Mouse (Mus musculus) intestine, embryonic 16.5 days (tissue): ENCODE data around the gene Gm10192. TPM values are rescaled to one million over a fixed set of nuclear protein-coding genes. Genes with fewer than 3 reads are reported as not detected.
A peak's percentile ranks its signal among the peaks of the same experiment; 100 is the strongest.
"Not testable (repeated sequence)": the region's sequence is repeated elsewhere in the genome, so short reads cannot be mapped to it uniquely, and the experiment has no call there.

Experiments
- ATAC-seq: fragments of 200-750 bp; cut with Nextera tagmentation; 2 replicates; pipeline ENCODE4 v1.8.0; 2017; ENCODE audit warnings: moderate TSS enrichment, moderate library complexity
- H3K27ac ChIP-seq: fragments of 300-500 bp; sonication (generic); 2 replicates; pipeline ENCODE4 v1.5.1; 2014; ENCODE audit warnings: mild to moderate bottlenecking, low read length
- H3K27me3 ChIP-seq: fragments of 300-500 bp; sonication (generic); replicated peaks from 2 replicates; pipeline ENCODE4 v1.6.1; 2014; ENCODE audit warnings: low read length, control low read depth, mixed read lengths; ENCODE audit not compliant: control insufficient read depth, insufficient read depth
- H3K36me3 ChIP-seq: fragments of 300-500 bp; sonication (generic); 2 replicates; pipeline ENCODE4 v1.6.1; 2014; ENCODE audit warnings: low read length, control low read depth; ENCODE audit not compliant: control insufficient read depth, insufficient read depth
- H3K4me1 ChIP-seq: fragments of 300-500 bp; sonication (generic); 2 replicates; pipeline ENCODE4 v1.6.1; 2014; ENCODE audit warnings: low read length, control low read depth, mixed read lengths; ENCODE audit not compliant: control insufficient read depth, insufficient read depth
- H3K4me2 ChIP-seq: fragments of 300-500 bp; sonication (generic); 2 replicates; pipeline ENCODE4 v1.6.1; 2014; ENCODE audit warnings: low read depth, low read length, control low read depth
- H3K4me3 ChIP-seq: fragments of 300-500 bp; sonication (generic); 2 replicates; pipeline ENCODE4 v1.5.1; 2014; ENCODE audit warnings: mild to moderate bottlenecking, low read length
- H3K9ac ChIP-seq: fragments of 300-500 bp; sonication (generic); 2 replicates; pipeline ENCODE4 v1.6.1; 2014; ENCODE audit warnings: low read depth, low read length
- H3K9me3 ChIP-seq: fragments of 300-500 bp; sonication (generic); 2 replicates; pipeline ENCODE4 v1.6.1; 2016; ENCODE audit warnings: low read length, control low read depth; ENCODE audit not compliant: control insufficient read depth
- WGBS: fragments of 180-500 bp; shearing (Covaris S2); extraction: QIAGEN DNeasy Blood & Tissue Kit; methylation state at CpG from one replicate; pipeline ENCODE4 v1.1.7; 2014; 5-methylcytosine and 5-hydroxymethylcytosine counted together
- polyA plus RNA-seq: library from polyadenylated mRNA; unstranded; fragments of >200 nt; fragmentation: Nextera tagmentation; extraction: Ambion mirVana; gene quantifications from 2 replicates; pipeline ENCODE4 v1.2.1, GENCODE M21; 2015

Gene Gm10192
- not detected in 2 replicates for polyA plus RNA-seq

DNA sequence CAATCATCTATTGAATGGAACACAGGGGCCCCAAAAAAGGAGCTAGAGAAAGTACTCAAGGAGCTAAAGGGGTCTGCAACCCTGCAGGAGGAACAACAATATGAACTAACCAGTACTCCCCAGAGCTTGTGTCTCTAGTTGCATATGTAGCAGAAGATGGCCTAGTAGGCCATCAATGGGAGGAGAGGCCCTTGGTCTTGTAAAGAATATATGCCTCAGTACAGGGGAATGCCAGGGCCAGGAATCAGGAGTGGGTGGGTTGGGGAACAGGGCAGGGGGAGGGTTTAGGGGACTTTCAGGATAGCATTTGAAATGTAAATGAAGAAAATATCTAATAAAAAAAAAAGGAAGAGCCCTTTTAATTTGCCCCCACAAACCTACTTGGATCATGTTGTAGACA, at the start of gene Gm10192:
Gene Gm10192 (minus strand): TSS at position 101 of the 400 bp plus-strand sequence.
- H3K9me3 ChIP-seq, ATAC-seq, H3K36me3 ChIP-seq, H3K4me1 ChIP-seq, H3K9ac ChIP-seq, H3K27me3 ChIP-seq, H3K4me3 ChIP-seq, H3K4me2 ChIP-seq, H3K27ac ChIP-seq: not testable (repeated sequence)

- no peaks in the 10 kb centered on the region for H3K9me3 ChIP-seq
- H3K9ac ChIP-seq: no peak overlapping the region
- no peaks in the 10 kb centered on the region for H3K36me3 ChIP-seq
- no peak overlapping the region for H3K4me2 ChIP-seq
- H3K4me3 ChIP-seq: no peak overlapping the region
- no peak for ATAC-seq
- no peak overlapping the region for H3K27ac ChIP-seq
- H3K4me1 ChIP-seq: no peaks in the 10 kb centered on the region
- no peaks in the 10 kb centered on the region for H3K27me3 ChIP-seq
- 39% methylated on average over 5 of the region's 5 CpGs for WGBS
Measured at GRCm38 (mm10) chr4:97230411-97231104, 47.6 kb upstream of the Gm10192 start.

DNA sequence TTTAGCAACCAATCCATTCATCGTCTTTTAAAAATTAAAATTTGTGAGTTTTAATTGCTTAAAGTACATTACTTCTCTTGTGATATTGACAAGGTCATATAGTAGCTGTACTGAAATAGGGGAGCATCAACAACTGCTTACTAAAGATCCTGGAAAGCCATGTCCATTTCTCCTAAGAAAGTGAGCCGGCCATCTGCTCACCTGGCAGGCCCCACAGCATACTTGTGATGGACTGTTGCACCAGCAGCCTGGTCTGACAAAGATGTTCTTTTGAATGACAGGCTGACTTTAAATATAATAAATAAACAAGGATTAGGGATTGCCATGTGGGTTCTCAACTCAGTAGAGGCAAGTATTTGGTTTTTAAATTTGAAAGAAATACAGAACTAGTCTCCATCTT, 36.7 kb upstream of the Gm10192 start:
- no peak overlapping the region for H3K27ac ChIP-seq
- 90% methylated on average over 2 of the region's 2 CpGs for WGBS
- no peak for ATAC-seq

DNA sequence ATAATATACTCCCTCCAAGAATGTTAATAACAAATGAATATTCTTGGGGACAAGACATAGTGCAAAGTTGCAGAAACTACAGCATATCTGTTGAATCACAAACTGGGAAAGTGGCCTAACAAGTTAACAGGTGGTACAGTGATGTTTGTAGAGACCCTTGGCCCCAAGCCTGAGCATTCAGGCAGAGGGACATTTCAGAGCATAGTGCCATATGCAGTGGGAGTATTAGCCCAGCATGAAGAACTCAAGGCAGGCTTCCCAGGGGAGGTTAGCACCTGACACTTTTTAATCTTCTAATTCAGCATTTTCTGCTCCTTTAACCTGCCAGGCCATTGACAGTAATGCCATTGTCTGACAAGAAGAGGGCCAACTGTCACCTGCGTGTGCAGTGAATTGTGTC, 34.9 kb upstream of the Gm10192 start:
- H3K27me3 ChIP-seq: no peaks in the 10 kb centered on the region
- H3K9ac ChIP-seq: no peak overlapping the region
- H3K4me2 ChIP-seq: no peak overlapping the region
- H3K4me3 ChIP-seq: no peak overlapping the region
- H3K36me3 ChIP-seq: no peaks in the 10 kb centered on the region
- H3K4me1 ChIP-seq: no peaks in the 10 kb centered on the region
- 61% methylated on average over 1 of the region's 1 CpGs for whole genome bisulfite sequencing
- H3K9me3 ChIP-seq: no peaks in the 10 kb centered on the region
- no peak for ATAC-seq
- H3K27ac ChIP-seq: no peak overlapping the region

More for the DNA sequence above, 36.7 kb upstream of the Gm10192 start:
- Histone ChIP-seq H3K9me3 (no peaks in the 10 kb centered on the region), H3K4me2 (no peak overlapping the region), H3K36me3 (no peaks in the 10 kb centered on the region), H3K9ac (no peak overlapping the region), H3K27me3 (no peaks in the 10 kb centered on the region), H3K4me3 (no peak overlapping the region), H3K4me1 (no peaks in the 10 kb centered on the region)

DNA sequence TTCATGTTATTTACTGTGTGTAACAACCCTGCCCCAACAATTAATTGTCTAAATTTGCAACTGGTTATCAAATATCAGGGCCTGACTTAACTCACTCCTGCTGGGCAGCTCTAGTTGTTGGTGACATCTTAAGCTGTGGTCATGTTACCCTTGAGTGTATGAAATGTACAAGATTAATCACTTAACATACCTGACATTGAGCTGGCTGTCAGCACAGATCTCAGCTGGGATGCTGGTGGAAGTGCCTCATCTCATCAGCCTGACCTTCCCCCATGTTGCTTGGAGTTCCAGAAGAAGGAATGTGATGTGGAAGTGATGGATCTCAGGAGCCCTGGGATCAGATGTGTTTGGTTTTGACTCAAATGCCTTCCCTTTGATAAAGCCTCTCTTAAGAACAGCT, 29.5 kb upstream of the Gm10192 start:
- Histone ChIP-seq H3K36me3 (no peaks in the 10 kb centered on the region), H3K9ac (no peak overlapping the region), H3K4me2 (no peak overlapping the region), H3K4me1 (no peaks in the 10 kb centered on the region), H3K27me3 (no peaks in the 10 kb centered on the region), H3K27ac (no peak overlapping the region), H3K4me3 (no peak overlapping the region), H3K9me3 (no peaks in the 10 kb centered on the region)
- no peak for ATAC-seq

DNA sequence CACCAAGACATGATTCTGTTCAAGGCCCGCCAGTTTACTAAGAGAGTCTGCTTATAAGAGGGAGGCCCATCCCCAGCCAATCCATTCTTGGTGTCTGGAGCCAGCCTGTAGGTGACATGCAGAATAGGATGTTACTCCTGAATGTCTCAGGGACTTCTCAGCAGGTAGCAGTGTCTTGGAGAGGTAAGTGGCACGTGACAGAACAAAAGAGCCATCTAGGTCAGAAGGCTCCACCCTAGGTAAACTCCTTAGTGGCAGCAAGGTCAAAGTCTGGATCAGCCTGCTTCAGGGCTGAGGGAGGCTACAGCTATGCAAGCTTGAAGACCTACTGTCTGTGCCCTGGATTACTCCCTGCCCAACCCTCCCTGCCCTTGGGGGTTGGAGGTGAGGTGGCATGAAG, 20.0 kb upstream of the Gm10192 start:
- ATAC-seq: peak; percentile 66
- not testable (repeated sequence) for H3K27me3 ChIP-seq, H3K4me2 ChIP-seq, H3K27ac ChIP-seq, H3K4me1 ChIP-seq, H3K9me3 ChIP-seq, H3K4me3 ChIP-seq, H3K36me3 ChIP-seq, H3K9ac ChIP-seq
- WGBS: 62% methylated on average over 2 of the region's 2 CpGs

GRCm38 (mm10) chr4:97193176-97193575, 10.2 kb upstream of the Gm10192 start:
- H3K27ac ChIP-seq: no peak overlapping the region
- H3K27me3 ChIP-seq: no peaks in the 10 kb centered on the region
- ATAC-seq: 0 out of 2 replicates have a peak, but pooled peaks have one; percentile 9
- H3K4me2 ChIP-seq: no peak overlapping the region
- 44% methylated on average over 4 of the region's 4 CpGs for WGBS
- H3K36me3 ChIP-seq: no peaks in the 10 kb centered on the region
- H3K4me1 ChIP-seq: no peaks in the 10 kb centered on the region
- no peak overlapping the region for H3K4me3 ChIP-seq
- no peak overlapping the region for H3K9ac ChIP-seq
- no peaks in the 10 kb centered on the region for H3K9me3 ChIP-seq

GRCm38 (mm10) chr4:97192601-97193000, 9.6 kb upstream of the Gm10192 start:
- no peak overlapping the region for H3K27ac ChIP-seq
- no peak overlapping the region for H3K9ac ChIP-seq
- no peaks in the 10 kb centered on the region for H3K4me1 ChIP-seq
- H3K4me2 ChIP-seq: no peak overlapping the region
- H3K4me3 ChIP-seq: no peak overlapping the region
- no peaks in the 10 kb centered on the region for H3K27me3 ChIP-seq
- no peaks in the 10 kb centered on the region for H3K9me3 ChIP-seq
- no peak for ATAC-seq
- no peaks in the 10 kb centered on the region for H3K36me3 ChIP-seq
- 74% methylated on average over 2 of the region's 2 CpGs for WGBS

- Histone ChIP-seq H3K4me1 (no peaks in the 10 kb centered on the region), H3K27me3 (no peaks in the 10 kb centered on the region), H3K4me2 (no peak overlapping the region), H3K9me3 (no peaks in the 10 kb centered on the region), H3K27ac (no peak overlapping the region), H3K9ac (no peak overlapping the region), H3K4me3 (no peak overlapping the region), H3K36me3 (no peaks in the 10 kb centered on the region)
- no peak for ATAC-seq
- 75% methylated on average over 2 of the region's 2 CpGs for WGBS
Measured at GRCm38 (mm10) chr4:97180396-97180795, 2.6 kb downstream of the Gm10192 start.

- WGBS: 65% methylated on average over 10 of the region's 10 CpGs
- no peak overlapping the region for H3K4me2 ChIP-seq
- H3K36me3 ChIP-seq: no peaks in the 10 kb centered on the region
- no peaks in the 10 kb centered on the region for H3K4me1 ChIP-seq
- no peak overlapping the region for H3K27ac ChIP-seq
- no peaks in the 10 kb centered on the region for H3K9me3 ChIP-seq
- no peaks in the 10 kb centered on the region for H3K27me3 ChIP-seq
- no peak overlapping the region for H3K9ac ChIP-seq
- no peak for ATAC-seq
- no peak overlapping the region for H3K4me3 ChIP-seq
Measured at GRCm38 (mm10) chr4:97156841-97157345, 26.1 kb downstream of the Gm10192 start.
